Mouse (Mus musculus) forebrain, embryonic 10.5 days (tissue): Measurements from ENCODE around the gene Pramef6. TPM values are rescaled to one million over a fixed set of nuclear protein-coding genes. Genes with fewer than 3 reads are reported as not detected.
"Not testable (repeated sequence)": the region's sequence is repeated elsewhere in the genome, so short reads cannot be mapped to it uniquely, and the experiment has no call there.

Source experiments
- DNase-seq: peaks from one replicate; pipeline ENCODE4 v3.0.0-alpha.2; 2017; ENCODE audit warnings: low spot score; ENCODE audit errors: extremely low spot score
- H3K27ac ChIP-seq: fragments of 300-500 bp; sonication (generic); 2 replicates; pipeline ENCODE4 v1.5.1; 2016; ENCODE audit warnings: mild to moderate bottlenecking
- H3K27me3 ChIP-seq: fragments of 300-500 bp; sonication (generic); 2 replicates; pipeline ENCODE4 v1.6.1; 2016; ENCODE audit warnings: mild to moderate bottlenecking; ENCODE audit not compliant: poor library complexity, severe bottlenecking
- H3K36me3 ChIP-seq: fragments of 300-500 bp; sonication (generic); replicated peaks from 2 replicates; pipeline ENCODE4 v1.6.1; 2016; ENCODE audit warnings: mild to moderate bottlenecking, moderate library complexity
- H3K4me1 ChIP-seq: fragments of 300-500 bp; sonication (generic); 2 replicates; pipeline ENCODE4 v1.6.1; 2016
- H3K4me3 ChIP-seq: fragments of 300-500 bp; sonication (generic); 2 replicates; pipeline ENCODE4 v1.5.1; 2016; ENCODE audit warnings: mild to moderate bottlenecking, moderate library complexity
- H3K9me3 ChIP-seq: fragments of 300-500 bp; sonication (generic); 2 replicates; pipeline ENCODE4 v1.6.1; 2016; ENCODE audit warnings: mild to moderate bottlenecking, moderate library complexity
- WGBS: fragments of 180-500 bp; shearing (Covaris S2); methylation state at CpG from one replicate; pipeline ENCODE4 v1.1.7; 2016; 5-methylcytosine and 5-hydroxymethylcytosine counted together
- polyA plus RNA-seq: library from polyadenylated mRNA; unstranded; fragments of >200 nt; fragmentation: Nextera tagmentation; extraction: Ambion mirVana; gene quantifications from 2 replicates; pipeline ENCODE4 v1.2.1, GENCODE M21; 2016

Gene Pramef6
- not detected in 2 replicates for polyA plus RNA-seq

- not testable (repeated sequence) for H3K27me3 ChIP-seq
- 95% methylated on average over 1 of the region's 1 CpGs for WGBS
- H3K9me3 ChIP-seq = peaks cover 35% of the 10 kb centered on the region
Measured at GRCm38 (mm10) chr4:143900280-143900679, at the start of gene Pramef6. Gene Pramef6 (minus strand): TSS chr4:143900380.

GRCm38 (mm10) chr4:143894406-143894805 is 5.8 kb downstream of the Pramef6 start:
- not testable (repeated sequence) for H3K4me1 ChIP-seq, DNase-seq, H3K4me3 ChIP-seq, H3K27ac ChIP-seq, H3K27me3 ChIP-seq, H3K36me3 ChIP-seq
- H3K9me3 ChIP-seq = peaks cover 64% of the 10 kb centered on the region
- 82% methylated on average over 3 of the region's 3 CpGs for WGBS

More at GRCm38 (mm10) chr4:143900280-143900679, at the start of gene Pramef6:
- not testable (repeated sequence) for H3K27ac ChIP-seq, H3K4me1 ChIP-seq, DNase-seq, H3K36me3 ChIP-seq, H3K4me3 ChIP-seq

- not testable (repeated sequence) for H3K4me1 ChIP-seq, H3K4me3 ChIP-seq, H3K27me3 ChIP-seq, DNase-seq, H3K27ac ChIP-seq, H3K36me3 ChIP-seq
- peaks cover 42% of the 10 kb centered on the region for H3K9me3 ChIP-seq
- WGBS = 75% methylated on average over 1 of the region's 1 CpGs
Measured at GRCm38 (mm10) chr4:143882371-143882770, 17.8 kb downstream of the Pramef6 start.

- not testable (repeated sequence) for H3K27ac ChIP-seq, DNase-seq, H3K27me3 ChIP-seq, H3K4me3 ChIP-seq, H3K4me1 ChIP-seq, H3K36me3 ChIP-seq
- peaks cover 50% of the 10 kb centered on the region for H3K9me3 ChIP-seq
Measured at GRCm38 (mm10) chr4:143846197-143846596, 54.0 kb downstream of the Pramef6 start, which contains the start of gene Gm13103. Gene Gm13103 (plus strand): TSS chr4:143846497.

Other genes with a start within 250 kb of the Pramef6 start
- gene Gm13088, start 243.1 kb downstream of the Pramef6 start, polyA plus RNA-seq = not detected in 2 replicates
- not detected in 2 replicates for gene Gm13089, start 197.7 kb downstream of the Pramef6 start, polyA plus RNA-seq
- gene Gm13078, start 180.9 kb downstream of the Pramef6 start, polyA plus RNA-seq = not detected in 2 replicates
- not detected in 2 replicates for gene Gm13023, start 111.0 kb downstream of the Pramef6 start, polyA plus RNA-seq
- gene Gm13084, start 84.3 kb downstream of the Pramef6 start, polyA plus RNA-seq = not detected in 2 replicates
- gene Gm13103, start 53.9 kb downstream of the Pramef6 start, polyA plus RNA-seq = not detected in 2 replicates
- not detected in 2 replicates for gene Pramef25, start 50.6 kb upstream of the Pramef6 start, polyA plus RNA-seq
- gene Gm13101, start 66.6 kb upstream of the Pramef6 start, polyA plus RNA-seq = not detected in 2 replicates
- gene Pramef17, start 94.0 kb upstream of the Pramef6 start, polyA plus RNA-seq = not detected in 2 replicates
- gene Pramel4, start 158.7 kb upstream of the Pramef6 start, polyA plus RNA-seq = not detected in 2 replicates
- not detected in 2 replicates for gene Gm13102, start 206.1 kb upstream of the Pramef6 start, polyA plus RNA-seq